Mouse (Mus musculus) granulocyte monocyte progenitor cell, adult 5-6 weeks (primary cell): ENCODE measurements at regions not wholly inside any gene's neighbourhood (a gene's known extent, or its start where the extent isn't known, plus 50 kb on each side); places are given as distances from the start of the nearest gene placed in this dataset.
A peak's percentile ranks its signal among the peaks of the same experiment; 100 is the strongest.

Source experiments
- ATAC-seq: replicated peaks from 2 replicates; pipeline ENCODE4 v1.8.0; 2016; ENCODE audit warnings: mild to moderate bottlenecking, moderate TSS enrichment, inconsistent platforms; ENCODE audit not compliant: poor library complexity, severe bottlenecking

GRCm38 (mm10) chr16:5342326-5342725, 86.5 kb upstream of the Eef2kmt start:
- ATAC-seq = no peak

- no peak for ATAC-seq
These were observed 60.5 kb upstream of the Eef2kmt start for GRCm38 (mm10) chr16:5316271-5316670.

DNA sequence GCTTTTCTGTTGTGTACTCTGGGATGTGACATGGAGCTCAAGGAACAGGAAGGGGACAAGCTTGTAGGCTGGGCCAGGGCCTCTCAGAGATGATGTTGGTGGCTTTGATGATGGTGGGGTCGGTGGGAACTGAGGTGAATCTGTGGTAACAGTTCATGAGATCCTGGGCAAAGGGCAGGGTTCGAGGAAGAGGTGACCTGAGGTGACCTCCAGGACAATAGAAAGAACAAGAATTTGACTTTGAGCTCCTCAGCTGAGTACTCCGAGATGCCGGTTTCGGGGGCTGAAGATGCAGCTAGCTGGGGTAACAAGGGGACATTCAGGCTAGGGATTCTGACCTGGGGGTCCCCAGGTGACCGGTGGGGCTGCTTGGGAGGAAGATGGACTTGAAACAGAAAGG, 57.5 kb upstream of the Eef2kmt start:
- no peak for ATAC-seq

DNA sequence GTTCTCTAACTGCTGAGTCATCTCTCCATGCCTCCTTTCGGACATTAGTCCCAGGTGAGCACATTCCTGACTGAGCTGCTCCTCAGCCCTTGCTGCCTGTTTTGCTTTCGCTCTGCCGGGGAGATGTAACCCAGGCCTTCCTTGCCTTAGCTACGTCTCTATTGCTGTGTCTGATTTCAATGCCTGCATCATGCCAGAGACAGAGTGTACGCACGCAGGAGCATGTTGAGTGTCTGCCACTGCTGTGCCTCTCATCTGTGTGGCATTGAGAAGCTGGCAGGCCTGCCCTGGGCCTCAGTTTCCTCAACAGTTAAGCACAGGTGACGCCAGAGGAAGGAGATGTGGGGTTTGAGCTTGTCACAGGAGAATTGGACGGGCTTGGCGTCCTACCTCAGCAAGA, 55.7 kb upstream of the Eef2kmt start:
- ATAC-seq = no peak

GRCm38 (mm10) chr16:5310736-5311135, 55.0 kb upstream of the Eef2kmt start:
- no peak for ATAC-seq

DNA sequence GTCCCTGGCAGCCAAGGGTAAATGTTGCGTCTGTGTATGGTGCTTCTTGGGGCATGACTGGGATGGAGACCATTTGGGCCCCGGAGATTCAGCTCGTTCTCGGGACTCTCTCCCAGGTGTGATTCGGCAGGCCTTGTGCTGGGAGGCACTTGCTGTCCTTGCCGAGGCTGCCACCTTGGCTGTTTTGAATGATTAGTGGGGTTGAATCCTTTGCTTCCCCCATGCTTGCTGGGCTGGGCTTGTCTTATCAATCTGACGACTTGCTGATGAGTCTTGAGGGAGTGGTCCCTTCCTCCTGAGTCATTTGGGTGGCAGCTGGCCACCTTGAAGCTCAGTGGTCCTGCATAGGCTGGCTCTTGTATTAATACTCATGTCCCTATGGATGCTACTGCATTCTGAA, 52.0 kb upstream of the Eef2kmt start:
- ATAC-seq = no peak

- ATAC-seq = peak; percentile 12; the same call in 1 of the 2 replicates
These were observed 51.4 kb upstream of the Eef2kmt start for GRCm38 (mm10) chr16:5307249-5307605.

- peak; percentile 84 for ATAC-seq
These were observed 50.9 kb upstream of the Eef2kmt start for GRCm38 (mm10) chr16:5306588-5307248.
